Mouse (Mus musculus) forebrain, embryonic 12.5 days (tissue): ENCODE measurements around the gene Camp. TPM values are rescaled to one million over a fixed set of nuclear protein-coding genes. Genes with fewer than 3 reads are reported as not detected.

Experiments used
- ATAC-seq: fragments of 200-750 bp; cut with Nextera tagmentation; 2 replicates; pipeline ENCODE4 v1.8.0; 2017; ENCODE audit warnings: moderate TSS enrichment; ENCODE audit not compliant: low FRiP score
- H3K27ac ChIP-seq: fragments of 300-500 bp; sonication (generic); 2 replicates; pipeline ENCODE4 v1.5.1; 2016; ENCODE audit warnings: mild to moderate bottlenecking
- H3K27me3 ChIP-seq: fragments of 300-500 bp; sonication (generic); 2 replicates; pipeline ENCODE4 v1.6.1; 2016; ENCODE audit warnings: mild to moderate bottlenecking
- H3K36me3 ChIP-seq: fragments of 300-500 bp; sonication (generic); replicated peaks from 2 replicates; pipeline ENCODE4 v1.6.1; 2016; ENCODE audit warnings: mild to moderate bottlenecking
- H3K4me1 ChIP-seq: fragments of 300-500 bp; sonication (generic); 2 replicates; pipeline ENCODE4 v1.6.1; 2016
- H3K4me2 ChIP-seq: fragments of 300-500 bp; sonication (generic); 2 replicates; pipeline ENCODE4 v1.6.1; 2016; ENCODE audit warnings: mild to moderate bottlenecking, moderate library complexity
- H3K4me3 ChIP-seq: fragments of 300-500 bp; sonication (generic); replicated peaks from 2 replicates; pipeline ENCODE4 v1.5.1; 2016; ENCODE audit warnings: mild to moderate bottlenecking
- H3K9ac ChIP-seq: fragments of 300-500 bp; sonication (generic); 2 replicates; pipeline ENCODE4 v1.6.1; 2016; ENCODE audit warnings: mild to moderate bottlenecking
- H3K9me3 ChIP-seq: fragments of 300-500 bp; sonication (generic); 2 replicates; pipeline ENCODE4 v1.6.1; 2016
- WGBS: fragments of 180-500 bp; shearing (Covaris S2); methylation state at CpG from one replicate; pipeline ENCODE4 v1.1.7; 2016; 5-methylcytosine and 5-hydroxymethylcytosine counted together
- polyA plus RNA-seq: library from polyadenylated mRNA; unstranded; fragments of >200 nt; fragmentation: Nextera tagmentation; extraction: Ambion mirVana; gene quantifications from 2 replicates; pipeline ENCODE4 v1.2.1, GENCODE M21; 2016

Camp gene
- polyA plus RNA-seq, 1 experiment from 2014 or later, result 0.61 TPM

- H3K36me3 ChIP-seq, result peaks cover 33% of the 10 kb centered on the region
- peak; percentile 69 for ATAC-seq
- H3K4me1 ChIP-seq, result peaks cover 13% of the 10 kb centered on the region
- H3K4me2 ChIP-seq, result peak overlapping the region; percentile 78
- under 1% methylated on average over 64 of the region's 76 CpGs for WGBS
- H3K9ac ChIP-seq, result peak overlapping the region; percentile 97
- H3K27ac ChIP-seq, result peak overlapping the region; percentile 88
- H3K4me3 ChIP-seq, result peak overlapping the region; percentile 98
- no peaks in the 10 kb centered on the region for H3K27me3 ChIP-seq
- no peaks in the 10 kb centered on the region for H3K9me3 ChIP-seq
Observed at GRCm38 (mm10) chr9:109875695-109876601, 26.5 kb upstream of the Camp start.

DNA sequence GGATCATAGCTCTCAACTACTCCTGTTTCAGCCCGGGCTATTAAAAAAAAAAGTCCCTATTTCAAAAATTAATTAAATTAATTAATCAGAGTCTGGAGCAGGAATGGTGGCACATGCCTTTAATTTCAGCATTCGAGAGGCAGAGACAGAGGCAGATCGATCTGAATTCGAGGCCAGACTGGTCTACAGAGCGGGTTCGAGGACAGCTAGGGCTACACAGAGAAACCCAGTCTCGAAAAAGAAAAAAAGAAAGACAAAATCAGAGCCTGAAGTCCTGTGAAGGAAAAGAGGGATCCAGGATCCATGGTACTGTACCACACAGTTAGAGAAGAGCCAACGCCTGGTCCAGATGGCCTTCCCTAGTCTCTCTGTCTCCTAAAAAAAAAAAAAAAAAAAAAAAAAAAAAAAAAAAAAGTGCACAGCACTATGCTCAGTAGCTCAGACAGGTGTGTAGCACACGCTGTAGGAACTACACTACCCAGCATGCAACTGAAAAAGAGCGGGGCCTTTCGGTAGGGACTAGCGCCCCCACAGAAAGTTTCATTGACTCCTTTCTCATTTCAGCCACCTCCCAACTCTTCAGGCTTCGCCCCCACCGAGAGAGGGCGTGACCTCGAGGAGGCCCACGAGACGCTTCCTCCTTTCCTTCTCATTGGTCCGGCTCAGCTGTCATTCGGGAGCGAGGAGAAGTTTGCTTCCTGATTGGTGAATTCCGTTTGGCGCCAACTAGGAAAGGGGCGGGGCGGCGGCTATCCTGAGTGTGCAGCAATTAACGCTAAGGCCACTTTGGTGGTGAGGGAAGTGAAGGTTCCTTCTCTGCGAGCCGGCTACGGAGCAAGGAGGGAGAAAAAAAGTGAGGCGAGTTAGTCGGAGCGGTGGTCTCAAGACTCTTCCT is 25.6 kb upstream of the Camp start, which contains the start of gene Cdc25a:
Gene Cdc25a (plus strand): TSS at position 783 of the 895 bp plus-strand sequence.
- peaks cover 24% of the 10 kb centered on the region for H3K36me3 ChIP-seq
- peak within 1 kb of the TSS; percentile 98 for H3K4me3 ChIP-seq
- H3K27me3 ChIP-seq, result no peaks in the 10 kb centered on the region
- peak within 1 kb of the TSS; percentile 97 for H3K9ac ChIP-seq
- WGBS, result 7% methylated on average over 33 of the region's 33 CpGs
- no peaks in the 10 kb centered on the region for H3K9me3 ChIP-seq
- peak within 1 kb of the TSS; percentile 88 for H3K27ac ChIP-seq
- H3K4me1 ChIP-seq, result peaks cover 13% of the 10 kb centered on the region
- ATAC-seq, result peak; percentile 93
- peak within 1 kb of the TSS; percentile 78 for H3K4me2 ChIP-seq

GRCm38 (mm10) chr9:109870983-109871572 is 21.7 kb upstream of the Camp start:
- Histone ChIP-seq H3K27ac (no peak overlapping the region), H3K4me3 (no peak overlapping the region), H3K4me2 (no peak overlapping the region), H3K9me3 (no peaks in the 10 kb centered on the region), H3K27me3 (no peaks in the 10 kb centered on the region), H3K36me3 (no peaks in the 10 kb centered on the region), H3K9ac (no peak overlapping the region), H3K4me1 (no peaks in the 10 kb centered on the region)
- WGBS, result 49% methylated on average over 6 of the region's 6 CpGs
- ATAC-seq, result no peak

GRCm38 (mm10) chr9:109866218-109866617 is 16.8 kb upstream of the Camp start:
- H3K4me1 ChIP-seq, result no peaks in the 10 kb centered on the region
- no peaks in the 10 kb centered on the region for H3K9me3 ChIP-seq
- no peak overlapping the region for H3K9ac ChIP-seq
- WGBS, result 76% methylated on average over 2 of the region's 2 CpGs
- H3K4me2 ChIP-seq, result no peak overlapping the region
- no peaks in the 10 kb centered on the region for H3K27me3 ChIP-seq
- ATAC-seq, result no peak
- no peak overlapping the region for H3K4me3 ChIP-seq
- H3K27ac ChIP-seq, result no peak overlapping the region
- no peaks in the 10 kb centered on the region for H3K36me3 ChIP-seq

GRCm38 (mm10) chr9:109863085-109863484 is 13.7 kb upstream of the Camp start:
- 60% methylated on average over 3 of the region's 3 CpGs for WGBS
- Histone ChIP-seq H3K9me3 (no peaks in the 10 kb centered on the region), H3K4me1 (no peaks in the 10 kb centered on the region), H3K27ac (no peak overlapping the region), H3K9ac (no peak overlapping the region), H3K36me3 (no peaks in the 10 kb centered on the region), H3K27me3 (no peaks in the 10 kb centered on the region), H3K4me2 (no peak overlapping the region), H3K4me3 (no peak overlapping the region)
- no peak for ATAC-seq

DNA sequence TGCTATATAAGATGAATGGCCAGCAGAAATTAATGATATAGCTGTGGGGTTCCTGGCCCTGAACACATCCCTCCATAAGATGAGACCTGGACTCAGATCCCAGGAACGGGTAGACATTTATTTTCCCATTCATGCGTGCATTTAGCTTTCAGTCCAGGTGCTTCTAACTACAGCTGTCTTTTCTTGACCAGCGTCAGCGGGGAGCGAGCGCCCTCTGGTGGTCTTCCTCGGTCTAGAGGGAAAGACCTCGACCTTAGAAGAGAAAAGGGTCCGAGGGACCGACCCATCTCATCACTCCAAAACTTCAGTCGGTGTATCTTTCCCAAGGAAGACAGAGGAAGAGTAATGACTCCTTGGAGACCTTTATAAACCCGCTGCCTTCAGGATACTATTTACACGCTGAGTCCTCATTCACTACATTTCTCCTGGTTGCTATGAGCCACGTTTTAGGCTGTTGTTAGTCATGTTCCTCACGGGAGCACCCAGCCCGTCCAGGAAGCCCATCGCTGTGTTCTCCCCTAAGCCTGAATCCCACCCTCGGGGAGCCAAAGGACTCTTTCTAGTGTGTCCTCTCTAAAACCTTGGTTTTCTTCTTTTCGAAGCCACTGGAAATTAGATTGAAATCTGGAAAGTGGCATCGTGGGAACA is 13.1 kb upstream of the Camp start:
- no peak overlapping the region for H3K27ac ChIP-seq
- H3K9ac ChIP-seq, result no peak overlapping the region
- H3K4me2 ChIP-seq, result peak overlapping the region; percentile 27
- no peak overlapping the region for H3K4me3 ChIP-seq
- H3K36me3 ChIP-seq, result no peaks in the 10 kb centered on the region
- WGBS, result 23% methylated on average over 20 of the region's 20 CpGs
- 0 out of 2 replicates have a peak, but pooled peaks have one; percentile 30 for ATAC-seq
- H3K4me1 ChIP-seq, result no peaks in the 10 kb centered on the region
- H3K9me3 ChIP-seq, result no peaks in the 10 kb centered on the region
- no peaks in the 10 kb centered on the region for H3K27me3 ChIP-seq

DNA sequence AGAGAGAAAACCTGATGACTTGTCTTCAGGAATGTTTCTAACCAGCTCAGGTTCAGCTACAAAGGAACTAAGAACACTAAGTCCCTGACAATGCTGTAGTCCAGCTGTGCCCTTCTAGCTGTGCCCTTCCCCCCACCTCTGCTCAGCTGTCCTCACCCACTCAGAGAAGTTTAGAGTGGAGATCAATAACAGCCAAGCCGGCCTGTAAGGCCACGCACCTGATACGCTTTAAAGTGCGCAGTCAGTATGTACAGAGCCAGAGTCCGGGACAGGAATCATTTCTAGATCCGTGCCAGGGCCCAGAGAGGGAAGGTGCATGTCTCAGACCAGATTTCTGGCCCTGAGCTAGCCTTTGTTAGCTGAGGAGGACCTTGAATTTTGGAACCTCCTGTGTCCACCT is 6.5 kb upstream of the Camp start:
- Histone ChIP-seq H3K36me3 (no peaks in the 10 kb centered on the region), H3K4me3 (no peak overlapping the region), H3K27ac (no peak overlapping the region), H3K4me1 (no peaks in the 10 kb centered on the region), H3K27me3 (no peaks in the 10 kb centered on the region), H3K9me3 (no peaks in the 10 kb centered on the region), H3K9ac (no peak overlapping the region), H3K4me2 (no peak overlapping the region)
- WGBS, result 79% methylated on average over 6 of the region's 6 CpGs
- ATAC-seq, result no peak

- Histone ChIP-seq H3K9ac (no peak overlapping the region), H3K4me3 (no peak overlapping the region), H3K27ac (no peak overlapping the region), H3K9me3 (no peaks in the 10 kb centered on the region), H3K27me3 (no peaks in the 10 kb centered on the region), H3K4me2 (no peak overlapping the region), H3K4me1 (no peaks in the 10 kb centered on the region), H3K36me3 (no peaks in the 10 kb centered on the region)
- ATAC-seq, result no peak
- WGBS, result 76% methylated on average over 2 of the region's 2 CpGs
Observed at GRCm38 (mm10) chr9:109854341-109854740, 4.9 kb upstream of the Camp start.

GRCm38 (mm10) chr9:109850099-109850498 is 682 bp upstream of the Camp start:
- Histone ChIP-seq H3K4me3 (no peak overlapping the region), H3K27ac (no peak overlapping the region), H3K36me3 (peaks cover 6% of the 10 kb centered on the region), H3K4me2 (no peak overlapping the region), H3K9ac (no peak overlapping the region), H3K4me1 (no peaks in the 10 kb centered on the region), H3K9me3 (no peaks in the 10 kb centered on the region), H3K27me3 (no peaks in the 10 kb centered on the region)
- 91% methylated on average over 5 of the region's 5 CpGs for WGBS
- ATAC-seq, result no peak

GRCm38 (mm10) chr9:109833088-109833412 is 16.4 kb downstream of the Camp start:
- no peaks in the 10 kb centered on the region for H3K9me3 ChIP-seq
- peaks cover 12% of the 10 kb centered on the region for H3K4me1 ChIP-seq
- H3K4me3 ChIP-seq, result peak overlapping the region; percentile 62
- H3K27me3 ChIP-seq, result no peaks in the 10 kb centered on the region
- 9% methylated on average over 6 of the region's 6 CpGs for WGBS
- H3K27ac ChIP-seq, result peak overlapping the region; percentile 68; the same call in 1 of the 2 replicates
- H3K9ac ChIP-seq, result peak overlapping the region; percentile 71
- peak; percentile 66 for ATAC-seq
- H3K36me3 ChIP-seq, result peaks cover 16% of the 10 kb centered on the region
- peak overlapping the region; percentile 88 for H3K4me2 ChIP-seq

DNA sequence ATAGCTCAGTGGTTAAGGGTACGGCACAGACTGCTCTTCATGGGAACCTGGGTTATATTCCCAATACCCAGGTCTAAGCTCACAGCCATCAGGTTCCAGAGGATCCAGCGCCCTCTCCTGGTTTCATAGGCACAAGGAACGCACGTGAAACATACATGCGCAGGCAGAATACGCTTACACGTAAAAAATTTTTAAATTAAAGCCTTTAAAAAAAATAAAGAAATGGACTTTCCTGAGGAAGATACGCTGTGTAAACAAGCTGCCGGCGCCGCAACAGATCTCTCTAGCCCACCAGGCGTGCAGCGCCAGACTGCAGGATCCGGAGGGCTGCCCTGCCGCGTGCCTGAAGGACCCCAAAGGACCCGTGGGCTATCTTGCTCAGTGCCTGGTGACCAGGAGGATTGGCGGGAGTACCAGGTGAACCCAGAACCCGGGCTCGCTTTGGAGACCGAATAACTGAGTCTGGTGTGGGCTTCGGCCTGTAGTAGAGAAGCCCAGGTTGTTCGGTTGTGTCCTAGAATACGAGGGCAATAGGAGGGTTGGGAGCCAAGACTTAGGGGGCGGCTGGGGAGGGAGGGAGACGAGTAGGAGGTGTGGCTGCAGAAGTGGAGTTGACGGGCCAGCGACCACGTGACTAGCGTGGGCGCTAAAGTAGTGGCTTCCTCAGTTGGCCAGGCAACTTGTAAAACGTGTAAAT is 16.9 kb downstream of the Camp start, which contains the start of gene Nme6:
Gene Nme6 (plus strand): TSS at position 359 of the 697 bp plus-strand sequence.
- Histone ChIP-seq H3K4me1 (peaks cover 12% of the 10 kb centered on the region), H3K4me2 (peak within 1 kb of the TSS; percentile 88), H3K27ac (peak within 1 kb of the TSS; percentile 68; the same call in 1 of the 2 replicates), H3K27me3 (no peaks in the 10 kb centered on the region), H3K36me3 (peaks cover 12% of the 10 kb centered on the region), H3K4me3 (peak within 1 kb of the TSS; percentile 62), H3K9ac (peak within 1 kb of the TSS; percentile 71), H3K9me3 (no peaks in the 10 kb centered on the region)
- ATAC-seq, result peak; percentile 98
- WGBS, result under 1% methylated on average over 32 of the region's 32 CpGs
